Mouse (Mus musculus) heart, postnatal 25 days (tissue): ENCODE measurements around the gene Psmc5. TPM values are rescaled to one million over a fixed set of nuclear protein-coding genes. Genes with fewer than 3 reads are reported as not detected.

Experiments used
- DNase-seq: peaks from one replicate; pipeline ENCODE4 v3.0.0; 2022; ENCODE audit warnings: low spot score
- intact Hi-C: fragments of 180-260 bp; cut with DNase I; formaldehyde crosslinking; loops from one replicate; pipeline ENCODE4 v1.15.1; 2025
- total RNA-seq, 2 experiments: library from RNA; stranded (reverse); gene quantifications; 2 replicates each; pipeline ENCODE4 v1.2.3; 2021

Gene Psmc5
- total RNA-seq, 2 experiments from 2014 or later, result 103 to 107 TPM

GRCm38 (mm10) chr11:106301765-106302164, 45.8 kb downstream of the Psmc5 start, which contains the start of gene Gh:
Gene Gh (minus strand): TSS chr11:106301865.
- intact Hi-C loops, result loop anchor here (2.0 kb wide), 3 partner anchors 23 to 91 kb away; no protein-coding TSS in a partner anchor
- DNase-seq, result no peak

- intact Hi-C loops, result loop anchor here (2.0 kb wide), 3 partner anchors 22 to 90 kb away; no protein-coding TSS in a partner anchor
- DNase-seq, result no peak
These were observed 46.7 kb downstream of the Psmc5 start for GRCm38 (mm10) chr11:106302634-106303033.

GRCm38 (mm10) chr11:106305348-106306064, 49.6 kb downstream of the Psmc5 start:
- intact Hi-C loops, result no loop called here
- DNase-seq, result no peak

- intact Hi-C loops, result no loop called here
- DNase-seq, result no peak
These were observed 50.1 kb downstream of the Psmc5 start for GRCm38 (mm10) chr11:106306065-106306385.

GRCm38 (mm10) chr11:106306758-106307157, 50.8 kb downstream of the Psmc5 start:
- intact Hi-C loops, result no loop called here

GRCm38 (mm10) chr11:106307432-106307831, 51.5 kb downstream of the Psmc5 start:
- intact Hi-C loops, result no loop called here
- no peak for DNase-seq

More at GRCm38 (mm10) chr11:106306758-106307157, 50.8 kb downstream of the Psmc5 start:
- no peak for DNase-seq

- DNase-seq, result no peak
- intact Hi-C loops, result no loop called here
These were observed 52.2 kb downstream of the Psmc5 start for GRCm38 (mm10) chr11:106308162-106308561.

GRCm38 (mm10) chr11:106310123-106310522, 54.2 kb downstream of the Psmc5 start:
- intact Hi-C loops, result no loop called here

More at GRCm38 (mm10) chr11:106310123-106310522, 54.2 kb downstream of the Psmc5 start:
- DNase-seq, result no peak

Other genes starting within 250 kb of the Psmc5 start
- gene Kcnh6, start 248.0 kb upstream of the Psmc5 start, total RNA-seq, result under 1 TPM in 1 of 2 experiments, not detected in 1; 0.39 TPM
- 10 to 100 TPM; 41.0 to 42.6 TPM for gene Dcaf7, start 219.3 kb upstream of the Psmc5 start, total RNA-seq
- gene Taco1, start 190.1 kb upstream of the Psmc5 start, total RNA-seq, result 10 to 100 TPM; 68.3 to 71.5 TPM
- 10 to 100 TPM; 35.7 to 42.7 TPM for gene Map3k3, start 171.5 kb upstream of the Psmc5 start, total RNA-seq
- gene Gm10840, start 95.3 kb upstream of the Psmc5 start, total RNA-seq, result not detected
- 1 to 10 TPM; 4.3 to 5.9 TPM for gene Limd2, start 95.3 kb upstream of the Psmc5 start, total RNA-seq
- gene Strada, start 54.0 kb upstream of the Psmc5 start, total RNA-seq, result 1 to 10 TPM; 6.4 to 6.6 TPM
- 10 to 100 TPM; 61.9 to 69.2 TPM for gene Ccdc47, start 39.8 kb upstream of the Psmc5 start, total RNA-seq
- 10 to 100 TPM; 24.5 to 25.7 TPM for gene Ddx42, start 39.2 kb upstream of the Psmc5 start, total RNA-seq
- gene Ftsj3, start 75 bp upstream of the Psmc5 start, total RNA-seq, result 10 to 100 TPM; 20.8 to 21.8 TPM
- gene Smarcd2, start 16.8 kb downstream of the Psmc5 start, total RNA-seq, result 10 to 100 TPM; 17.7 to 21.5 TPM
- gene Tcam1, start 20.5 kb downstream of the Psmc5 start, total RNA-seq, result not detected
- gene Gh, start 45.7 kb downstream of the Psmc5 start, total RNA-seq, result not detected
- 1 to 10 TPM; 1.3 to 2.8 TPM for gene Cd79b, start 58.6 kb downstream of the Psmc5 start, total RNA-seq
- 1 to 10 TPM; 9.7 to 9.9 TPM for gene Scn4a, start 97.1 kb downstream of the Psmc5 start, total RNA-seq
- under 1 TPM; 0.73 to 0.95 TPM for gene Prr29, start 109.3 kb downstream of the Psmc5 start, total RNA-seq
- 10 to 100 TPM; 26.1 to 32.0 TPM for gene Icam2, start 131.9 kb downstream of the Psmc5 start, total RNA-seq
- 10 to 100 TPM; 10.0 to 10.2 TPM for gene Ern1, start 231.7 kb downstream of the Psmc5 start, total RNA-seq